Mouse (Mus musculus) lung, adult 10 weeks (tissue): ENCODE data around the gene Vmn1r82. TPM values are rescaled to one million over a fixed set of nuclear protein-coding genes. Genes with fewer than 3 reads are reported as not detected.

ENCODE experiments used
- polyA plus RNA-seq: library from polyadenylated mRNA; stranded (reverse); fragments of 350-450 nt; fragmentation: Illumina TruSeq; extraction: RNeasy Lipid Tissue Mini Kit (QIAGEN cat#74804); gene quantifications from one replicate; pipeline ENCODE4 v1.2.3, GENCODE M21; 2014; ENCODE audit warnings: low read depth, low replicate concordance; ENCODE audit not compliant: insufficient read depth

The Vmn1r82 gene
- not detected for polyA plus RNA-seq

DNA sequence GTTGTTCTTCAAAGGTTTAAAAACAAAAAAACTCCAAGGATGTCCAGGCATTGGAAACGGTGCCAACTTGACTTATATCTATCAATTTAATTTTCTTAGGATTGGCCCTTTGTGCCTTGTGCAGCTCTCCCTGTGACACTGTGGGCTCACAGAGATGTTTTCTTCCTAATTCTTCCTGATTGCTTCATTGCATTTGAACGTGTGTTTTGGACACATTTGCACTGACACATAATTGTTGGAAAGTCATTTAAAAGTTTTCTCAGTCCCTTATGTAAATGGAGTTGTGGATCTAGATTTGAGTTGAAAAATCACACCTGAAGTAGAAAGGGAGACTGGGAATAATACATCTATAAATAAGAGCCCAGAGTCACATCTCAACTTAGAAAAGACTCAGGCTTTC lies at the start of gene Vmn1r82:
Vmn1r82 (plus strand) TSS at position 301 of the 400 bp plus-strand sequence.

DNA sequence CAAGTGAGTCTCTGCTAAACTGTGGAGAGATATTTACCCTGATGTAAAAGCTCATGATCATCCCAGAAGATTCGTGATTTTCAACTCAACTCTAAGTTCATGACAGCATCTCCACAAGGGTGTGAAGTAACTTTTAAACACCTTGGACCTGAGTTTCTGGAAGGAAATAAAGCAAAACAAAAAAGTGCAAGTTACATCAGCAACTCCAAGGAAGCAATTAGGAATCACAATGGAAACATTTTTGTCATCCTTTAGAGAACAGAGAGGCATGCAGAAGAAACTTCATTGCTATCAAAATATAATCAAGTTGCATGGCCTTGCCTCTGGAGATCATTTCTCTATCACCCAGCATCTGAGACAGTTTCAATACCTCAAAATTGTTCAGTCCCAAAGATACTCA lies 32.1 kb upstream of the Vmn1r82 start, which contains the start of gene Vmn1r81:
Vmn1r81 (minus strand) TSS at position 101 of the 400 bp plus-strand sequence.

GRCm38 (mm10) chr7:12329381-12329780 lies 29.2 kb downstream of the Vmn1r82 start, which contains the start of gene Vmn1r83:
Vmn1r83 (minus strand) TSS chr7:12329481.

Other genes with a start within 250 kb of the Vmn1r82 start
- not detected for gene Vmn1r78, start 150.2 kb upstream of the Vmn1r82 start, polyA plus RNA-seq
- not detected for gene Vmn1r79, start 129.2 kb upstream of the Vmn1r82 start, polyA plus RNA-seq
- gene Vmn1r80, start 111.1 kb upstream of the Vmn1r82 start, polyA plus RNA-seq, result not detected
- gene Vmn1r81, start 32.2 kb upstream of the Vmn1r82 start, polyA plus RNA-seq, result not detected
- not detected for gene Vmn1r83, start 29.1 kb downstream of the Vmn1r82 start, polyA plus RNA-seq
- gene Vmn1r84, start 68.8 kb downstream of the Vmn1r82 start, polyA plus RNA-seq, result not detected
- gene Zfp551, start 122.3 kb downstream of the Vmn1r82 start, polyA plus RNA-seq, result 0.32 TPM
- 4.3 TPM for gene Zfp606, start 177.9 kb downstream of the Vmn1r82 start, polyA plus RNA-seq
- not detected for gene 2900092C05Rik, start 212.1 kb downstream of the Vmn1r82 start, polyA plus RNA-seq